Mouse (Mus musculus): ENCODE measurements around the gene Stoml1.

The Stoml1 gene

GRCm38 (mm10) chr9:58253033-58253804 lies at the start of gene Stoml1:
TSS of gene Stoml1 (plus strand) at chr9:58253164.
- in situ Hi-C loops (cut with MboI; ENCODE audit: low sequenced_read_pairs): no loop called here

- in situ Hi-C loops (cut with MboI; ENCODE audit: low sequenced_read_pairs): loop anchor here (5.0 kb wide), 1 partner anchor 151 kb away; no protein-coding TSS in a partner anchor
Measured at GRCm38 (mm10) chr9:58203516-58204447, 49.2 kb upstream of the Stoml1 start, which contains the start of the genes Islr and Islr2. TSS of gene Islr (minus strand) at chr9:58204306. TSS of gene Islr2 (minus strand) at chr9:58204319.

- in situ Hi-C loops (cut with MboI; ENCODE audit: low sequenced_read_pairs): loop anchor here (5.0 kb wide), 1 partner anchor 152 kb away; no protein-coding TSS in a partner anchor
Measured at GRCm38 (mm10) chr9:58204448-58205000, 48.4 kb upstream of the Stoml1 start.

- in situ Hi-C loops (cut with MboI; ENCODE audit: low sequenced_read_pairs): no loop called here
Measured at GRCm38 (mm10) chr9:58206013-58206412, 47.0 kb upstream of the Stoml1 start.

- in situ Hi-C loops (cut with MboI; ENCODE audit: low sequenced_read_pairs): no loop called here
Measured at GRCm38 (mm10) chr9:58209462-58210303, 43.3 kb upstream of the Stoml1 start.

- in situ Hi-C loops (cut with MboI; ENCODE audit: low sequenced_read_pairs): no loop called here
Measured at GRCm38 (mm10) chr9:58210304-58210627, 42.7 kb upstream of the Stoml1 start.

GRCm38 (mm10) chr9:58213377-58213776 lies 39.6 kb upstream of the Stoml1 start:
- in situ Hi-C loops (cut with MboI; ENCODE audit: low sequenced_read_pairs): no loop called here

GRCm38 (mm10) chr9:58213865-58214264 lies 39.1 kb upstream of the Stoml1 start:
- in situ Hi-C loops (cut with MboI; ENCODE audit: low sequenced_read_pairs): no loop called here

GRCm38 (mm10) chr9:58214519-58215180 lies 38.3 kb upstream of the Stoml1 start:
- in situ Hi-C loops (cut with MboI; ENCODE audit: low sequenced_read_pairs): no loop called here

GRCm38 (mm10) chr9:58216402-58216801 lies 36.6 kb upstream of the Stoml1 start:
- in situ Hi-C loops (cut with MboI; ENCODE audit: low sequenced_read_pairs): no loop called here

- in situ Hi-C loops (cut with MboI; ENCODE audit: low sequenced_read_pairs): no loop called here
Measured at GRCm38 (mm10) chr9:58218539-58218938, 34.4 kb upstream of the Stoml1 start.

GRCm38 (mm10) chr9:58220218-58220903 lies 32.6 kb upstream of the Stoml1 start:
- in situ Hi-C loops (cut with MboI; ENCODE audit: low sequenced_read_pairs): no loop called here

- in situ Hi-C loops (cut with MboI; ENCODE audit: low sequenced_read_pairs): no loop called here
Measured at GRCm38 (mm10) chr9:58224356-58224755, 28.6 kb upstream of the Stoml1 start.

- in situ Hi-C loops (cut with MboI; ENCODE audit: low sequenced_read_pairs): no loop called here
Measured at GRCm38 (mm10) chr9:58225915-58226913, 26.8 kb upstream of the Stoml1 start.

GRCm38 (mm10) chr9:58228777-58229466 lies 24.0 kb upstream of the Stoml1 start:
- in situ Hi-C loops (cut with MboI; ENCODE audit: low sequenced_read_pairs): no loop called here

- in situ Hi-C loops (cut with MboI; ENCODE audit: low sequenced_read_pairs): no loop called here
Measured at GRCm38 (mm10) chr9:58231746-58232145, 21.2 kb upstream of the Stoml1 start.

- in situ Hi-C loops (cut with MboI; ENCODE audit: low sequenced_read_pairs): no loop called here
Measured at GRCm38 (mm10) chr9:58232374-58232773, 20.6 kb upstream of the Stoml1 start.

Data from CH12F3 (cell line).